Mouse (Mus musculus) myocyte (in vitro differentiated cells): Measurements from ENCODE around the gene Abhd13.

Source experiments
- E2F4 ChIP-seq: IDR thresholded peaks from one replicate; pipeline ENCODE4 v1.6.1; 2011; ENCODE audit warnings: mild to moderate bottlenecking, control low read depth, moderate library complexity; ENCODE audit not compliant: insufficient read depth
- MAX ChIP-seq: IDR thresholded peaks from one replicate; pipeline ENCODE4 v1.6.1; 2011; ENCODE audit warnings: low read depth, mild to moderate bottlenecking, control low read depth
- MYOD1 ChIP-seq, 3 experiments: IDR thresholded peaks; one replicate each; pipeline ENCODE4 v1.6.1; 2011; ENCODE audit warnings: control low read depth in 2 of 3, low read depth in 2 of 3, mild to moderate bottlenecking in 2 of 3, moderate library complexity in 1 of 3; ENCODE audit not compliant: insufficient read length in 2 of 3, control insufficient read depth in 1 of 3
- MYOG ChIP-seq, 3 experiments: IDR thresholded peaks; one replicate each; pipeline ENCODE4 v1.6.1; 2011; ENCODE audit warnings: control low read depth in 2 of 3, low read depth in 2 of 3, mild to moderate bottlenecking in 2 of 3; ENCODE audit not compliant: insufficient read length in 2 of 3, control insufficient read depth in 1 of 3, insufficient read depth in 1 of 3
- POLR2A ChIP-seq: IDR thresholded peaks from one replicate; pipeline ENCODE4 v1.6.1; 2011; ENCODE audit warnings: low read depth, mild to moderate bottlenecking, control low read depth, moderate library complexity; ENCODE audit not compliant: insufficient read length
- POLR2AphosphoS2 ChIP-seq: IDR thresholded peaks from one replicate; pipeline ENCODE4 v1.6.1; 2011; ENCODE audit warnings: low read depth, control low read depth; ENCODE audit not compliant: insufficient read length
- REST ChIP-seq: IDR thresholded peaks from one replicate; pipeline ENCODE4 v1.6.1; 2011; ENCODE audit warnings: mild to moderate bottlenecking, control low read depth, moderate library complexity; ENCODE audit not compliant: insufficient read depth, insufficient read length
- SRF ChIP-seq: IDR thresholded peaks from one replicate; pipeline ENCODE4 v1.6.1; 2011; ENCODE audit warnings: low read depth; ENCODE audit not compliant: control insufficient read depth, insufficient read length
- TCF12 ChIP-seq: IDR thresholded peaks from one replicate; pipeline ENCODE4 v1.6.1; 2011; ENCODE audit warnings: mild to moderate bottlenecking, control low read depth; ENCODE audit not compliant: poor library complexity, insufficient read depth, severe bottlenecking
- TCF3 ChIP-seq: IDR thresholded peaks from one replicate; pipeline ENCODE4 v1.6.1; 2011; ENCODE audit warnings: low read depth, control low read depth; ENCODE audit not compliant: insufficient read length
- USF1 ChIP-seq: IDR thresholded peaks from one replicate; pipeline ENCODE4 v1.6.1; 2011; ENCODE audit warnings: low read depth, mild to moderate bottlenecking, control low read depth, moderate library complexity

- TF ChIP-seq POLR2A: no peak
- TF ChIP-seq REST: no peak
- TF ChIP-seq MAX: no peak
- TF ChIP-seq MYOD1 (IDR thresholded peaks at IDR 0.05; ENCODE audit: control insufficient read depth in 1 of 3, insufficient read length in 2 of 3, low read depth in 2 of 3): no peak
- no peak for TF ChIP-seq TCF12
- TF ChIP-seq E2F4: no peak
- no peak for TF ChIP-seq USF1
- no peak for TF ChIP-seq POLR2AphosphoS2
- no peak for TF ChIP-seq TCF3
- TF ChIP-seq MYOG (IDR thresholded peaks at IDR 0.05; ENCODE audit: control insufficient read depth in 1 of 3, insufficient read depth in 1 of 3, insufficient read length in 2 of 3, low read depth in 2 of 3): no peak
- TF ChIP-seq SRF: no peak
These were observed 47.6 kb upstream of the Abhd13 start for GRCm38 (mm10) chr8:9929746-9930445.
